Mouse (Mus musculus) ES-E14 (cell line): Measurements from ENCODE around the gene Pip4k2a.

Source experiments
- CHD2 ChIP-seq: IDR thresholded peaks from 2 replicates; pipeline ENCODE4 v1.6.1; 2014; ENCODE audit warnings: mild to moderate bottlenecking, low read depth, low read length, inconsistent platforms
- HCFC1 ChIP-seq: IDR thresholded peaks from 2 replicates; pipeline ENCODE4 v1.6.1; 2012; ENCODE audit warnings: low read length, inconsistent platforms, borderline replicate concordance; ENCODE audit not compliant: insufficient read depth
- MAFK ChIP-seq: IDR thresholded peaks from 2 replicates; pipeline ENCODE4 v1.6.1; 2014; ENCODE audit warnings: mild to moderate bottlenecking, low read depth, low read length, inconsistent platforms; ENCODE audit not compliant: insufficient read depth
- ZC3H11A ChIP-seq: IDR thresholded peaks from 2 replicates; pipeline ENCODE4 v1.6.1; 2012; ENCODE audit warnings: low read depth, mild to moderate bottlenecking, inconsistent platforms, low read length, borderline replicate concordance
- ZNF384 ChIP-seq: IDR thresholded peaks from 2 replicates; pipeline ENCODE4 v1.6.1; 2012; ENCODE audit warnings: low read depth, low read length, inconsistent platforms

- TF ChIP-seq ZC3H11A = no peak
- TF ChIP-seq HCFC1 = no peak
- TF ChIP-seq CHD2 = no peak
- no peak for TF ChIP-seq MAFK
- TF ChIP-seq ZNF384 = no peak
Observed at GRCm38 (mm10) chr2:18856461-18856860, 141.5 kb downstream of the Pip4k2a start.
